Mouse (Mus musculus): ENCODE results near the gene Amt. TPM values are rescaled to one million over a fixed set of nuclear protein-coding genes. Genes with fewer than 3 reads are reported as not detected.

Amt gene
- polyA plus RNA-seq, 1 experiment from 2014 or later: 30.2 TPM

- H3K9ac ChIP-seq (ENCODE audit: low read depth, low read length): peak overlapping the region; percentile 76; the same call in 1 of the 2 replicates
- ATAC-seq: no peak
- H3K9me3 ChIP-seq (replicated peaks; ENCODE audit: control insufficient read depth, low read length, poor library complexity, severe bottlenecking): no peaks in the 10 kb centered on the region
- H3K4me2 ChIP-seq (ENCODE audit: low read length): peak overlapping the region; percentile 62
- H3K27me3 ChIP-seq (ENCODE audit: control insufficient read depth, insufficient read depth, low read depth, low read length): no peaks in the 10 kb centered on the region
- peaks cover 13% of the 10 kb centered on the region for H3K4me1 ChIP-seq (ENCODE audit: control insufficient read depth, insufficient read depth, low read length)
- 66% methylated on average over 10 of the region's 10 CpGs for WGBS
- H3K4me3 ChIP-seq (ENCODE audit: low read depth, low read length): peak overlapping the region; percentile 56
- H3K36me3 ChIP-seq (ENCODE audit: control insufficient read depth, insufficient read depth, low read length): no peaks in the 10 kb centered on the region
- no peak overlapping the region for H3K27ac ChIP-seq (ENCODE audit: low read length)
Observed at GRCm38 (mm10) chr9:108340258-108341138, 43.8 kb downstream of the Amt start.

- Histone ChIP-seq H3K4me3 (ENCODE audit: low read depth, low read length) (no peak overlapping the region), H3K4me2 (ENCODE audit: low read length) (no peak overlapping the region), H3K27ac (ENCODE audit: low read length) (no peak overlapping the region), H3K36me3 (ENCODE audit: control insufficient read depth, insufficient read depth, low read length) (no peaks in the 10 kb centered on the region), H3K9me3 (replicated peaks; ENCODE audit: control insufficient read depth, low read length, poor library complexity, severe bottlenecking) (no peaks in the 10 kb centered on the region), H3K9ac (ENCODE audit: low read depth, low read length) (no peak overlapping the region), H3K4me1 (ENCODE audit: control insufficient read depth, insufficient read depth, low read length) (peaks cover 13% of the 10 kb centered on the region), H3K27me3 (ENCODE audit: control insufficient read depth, insufficient read depth, low read depth, low read length) (no peaks in the 10 kb centered on the region)
- ATAC-seq: no peak
- WGBS: 91% methylated on average over 5 of the region's 5 CpGs
Observed at GRCm38 (mm10) chr9:108341139-108341475, 44.5 kb downstream of the Amt start.

GRCm38 (mm10) chr9:108341801-108342200 is 45.1 kb downstream of the Amt start:
- no peak for ATAC-seq
- Histone ChIP-seq H3K4me1 (ENCODE audit: control insufficient read depth, insufficient read depth, low read length) (peaks cover 16% of the 10 kb centered on the region), H3K4me3 (ENCODE audit: low read depth, low read length) (no peak overlapping the region), H3K9me3 (replicated peaks; ENCODE audit: control insufficient read depth, low read length, poor library complexity, severe bottlenecking) (no peaks in the 10 kb centered on the region), H3K36me3 (ENCODE audit: control insufficient read depth, insufficient read depth, low read length) (no peaks in the 10 kb centered on the region), H3K27ac (ENCODE audit: low read length) (no peak overlapping the region), H3K27me3 (ENCODE audit: control insufficient read depth, insufficient read depth, low read depth, low read length) (no peaks in the 10 kb centered on the region), H3K4me2 (ENCODE audit: low read length) (no peak overlapping the region), H3K9ac (ENCODE audit: low read depth, low read length) (no peak overlapping the region)

- Histone ChIP-seq H3K9ac (ENCODE audit: low read depth, low read length) (no peak overlapping the region), H3K27me3 (ENCODE audit: control insufficient read depth, insufficient read depth, low read depth, low read length) (no peaks in the 10 kb centered on the region), H3K4me1 (ENCODE audit: control insufficient read depth, insufficient read depth, low read length) (peaks cover 18% of the 10 kb centered on the region), H3K27ac (ENCODE audit: low read length) (no peak overlapping the region), H3K4me3 (ENCODE audit: low read depth, low read length) (no peak overlapping the region), H3K36me3 (ENCODE audit: control insufficient read depth, insufficient read depth, low read length) (no peaks in the 10 kb centered on the region), H3K4me2 (ENCODE audit: low read length) (no peak overlapping the region), H3K9me3 (replicated peaks; ENCODE audit: control insufficient read depth, low read length, poor library complexity, severe bottlenecking) (no peaks in the 10 kb centered on the region)
- WGBS: 61% methylated on average over 5 of the region's 5 CpGs
- no peak for ATAC-seq
Observed at GRCm38 (mm10) chr9:108342301-108342831, 45.7 kb downstream of the Amt start.

- no peaks in the 10 kb centered on the region for H3K36me3 ChIP-seq (ENCODE audit: control insufficient read depth, insufficient read depth, low read length)
- no peaks in the 10 kb centered on the region for H3K9me3 ChIP-seq (replicated peaks; ENCODE audit: control insufficient read depth, low read length, poor library complexity, severe bottlenecking)
- H3K27ac ChIP-seq (ENCODE audit: low read length): no peak overlapping the region
- H3K4me1 ChIP-seq (ENCODE audit: control insufficient read depth, insufficient read depth, low read length): peaks cover 18% of the 10 kb centered on the region
- no peak overlapping the region for H3K4me3 ChIP-seq (ENCODE audit: low read depth, low read length)
- no peak overlapping the region for H3K9ac ChIP-seq (ENCODE audit: low read depth, low read length)
- ATAC-seq: no peak
- H3K27me3 ChIP-seq (ENCODE audit: control insufficient read depth, insufficient read depth, low read depth, low read length): no peaks in the 10 kb centered on the region
- no peak overlapping the region for H3K4me2 ChIP-seq (ENCODE audit: low read length)
- WGBS: 85% methylated on average over 3 of the region's 3 CpGs
Observed at GRCm38 (mm10) chr9:108343331-108343730, 46.7 kb downstream of the Amt start.

- Histone ChIP-seq H3K27ac (ENCODE audit: low read length) (no peak overlapping the region), H3K27me3 (ENCODE audit: control insufficient read depth, insufficient read depth, low read depth, low read length) (no peaks in the 10 kb centered on the region), H3K36me3 (ENCODE audit: control insufficient read depth, insufficient read depth, low read length) (no peaks in the 10 kb centered on the region), H3K4me3 (ENCODE audit: low read depth, low read length) (no peak overlapping the region), H3K4me1 (ENCODE audit: control insufficient read depth, insufficient read depth, low read length) (peaks cover 21% of the 10 kb centered on the region), H3K9ac (ENCODE audit: low read depth, low read length) (no peak overlapping the region), H3K4me2 (ENCODE audit: low read length) (no peak overlapping the region), H3K9me3 (replicated peaks; ENCODE audit: control insufficient read depth, low read length, poor library complexity, severe bottlenecking) (no peaks in the 10 kb centered on the region)
- ATAC-seq: no peak
- 95% methylated on average over 1 of the region's 1 CpGs for WGBS
Observed at GRCm38 (mm10) chr9:108343835-108344234, 47.2 kb downstream of the Amt start.

GRCm38 (mm10) chr9:108344471-108344870 is 47.8 kb downstream of the Amt start:
- Histone ChIP-seq H3K4me2 (ENCODE audit: low read length) (no peak overlapping the region), H3K36me3 (ENCODE audit: control insufficient read depth, insufficient read depth, low read length) (no peaks in the 10 kb centered on the region), H3K4me3 (ENCODE audit: low read depth, low read length) (no peak overlapping the region), H3K27me3 (ENCODE audit: control insufficient read depth, insufficient read depth, low read depth, low read length) (no peaks in the 10 kb centered on the region), H3K9ac (ENCODE audit: low read depth, low read length) (no peak overlapping the region), H3K27ac (ENCODE audit: low read length) (no peak overlapping the region), H3K4me1 (ENCODE audit: control insufficient read depth, insufficient read depth, low read length) (peaks cover 24% of the 10 kb centered on the region), H3K9me3 (replicated peaks; ENCODE audit: control insufficient read depth, low read length, poor library complexity, severe bottlenecking) (no peaks in the 10 kb centered on the region)
- WGBS: 78% methylated on average over 4 of the region's 4 CpGs
- ATAC-seq: no peak

GRCm38 (mm10) chr9:108347024-108347423 is 50.4 kb downstream of the Amt start:
- H3K9me3 ChIP-seq (replicated peaks; ENCODE audit: control insufficient read depth, low read length, poor library complexity, severe bottlenecking): no peaks in the 10 kb centered on the region
- H3K9ac ChIP-seq (ENCODE audit: low read depth, low read length): peak overlapping the region; percentile 92
- peaks cover 14% of the 10 kb centered on the region for H3K36me3 ChIP-seq (ENCODE audit: control insufficient read depth, insufficient read depth, low read length)
- H3K27ac ChIP-seq (ENCODE audit: low read length): peak overlapping the region; percentile 88
- H3K4me1 ChIP-seq (ENCODE audit: control insufficient read depth, insufficient read depth, low read length): peaks cover 13% of the 10 kb centered on the region
- H3K27me3 ChIP-seq (ENCODE audit: control insufficient read depth, insufficient read depth, low read depth, low read length): no peaks in the 10 kb centered on the region
- H3K4me2 ChIP-seq (ENCODE audit: low read length): peak overlapping the region; percentile 87
- ATAC-seq: no peak
- WGBS: 6% methylated on average over 11 of the region's 11 CpGs
- H3K4me3 ChIP-seq (ENCODE audit: low read depth, low read length): peak overlapping the region; percentile 81

GRCm38 (mm10) chr9:108347540-108348289 is 51.1 kb downstream of the Amt start, which contains the start of gene Usp4:
Gene Usp4 (plus strand): TSS chr9:108347853.
- Histone ChIP-seq H3K9me3 (replicated peaks; ENCODE audit: control insufficient read depth, low read length, poor library complexity, severe bottlenecking) (no peaks in the 10 kb centered on the region), H3K4me1 (ENCODE audit: control insufficient read depth, insufficient read depth, low read length) (peaks cover 13% of the 10 kb centered on the region), H3K4me3 (ENCODE audit: low read depth, low read length) (peak within 1 kb of the TSS; percentile 81), H3K4me2 (ENCODE audit: low read length) (peak within 1 kb of the TSS; percentile 87), H3K9ac (ENCODE audit: low read depth, low read length) (peak within 1 kb of the TSS; percentile 92), H3K36me3 (ENCODE audit: control insufficient read depth, insufficient read depth, low read length) (peaks cover 20% of the 10 kb centered on the region), H3K27me3 (ENCODE audit: control insufficient read depth, insufficient read depth, low read depth, low read length) (no peaks in the 10 kb centered on the region), H3K27ac (ENCODE audit: low read length) (peak within 1 kb of the TSS; percentile 88)
- ATAC-seq: peak; percentile 97
- WGBS: under 1% methylated on average over 75 of the region's 75 CpGs

Data from midbrain, embryonic 16.5 days (tissue).